Mouse (Mus musculus) olfactory bulb, adult 2 months (tissue): ENCODE data around the gene Pla2g6.

Experiments used
- CTCF ChIP-seq: fragments of 200-500 bp; IDR thresholded peaks from 2 replicates; pipeline ENCODE4 v1.5.1; 2012; ENCODE audit warnings: low read depth, mild to moderate bottlenecking, low read length, moderate library complexity; ENCODE audit not compliant: insufficient read depth
- POLR2A ChIP-seq: fragments of 200-500 bp; IDR thresholded peaks from 2 replicates; pipeline ENCODE4 v1.6.1; 2012; ENCODE audit warnings: mild to moderate bottlenecking, low read depth, low read length, moderate library complexity; ENCODE audit not compliant: insufficient read depth

GRCm38 (mm10) chr15:79328939-79329275, 717 bp upstream of the Pla2g6 start:
- no peak for TF ChIP-seq POLR2A
- no peak for TF ChIP-seq CTCF
